Mouse (Mus musculus) small intestine, adult 2 months (tissue): Measurements from ENCODE around the gene Wap.

ENCODE experiments used
- CTCF ChIP-seq: fragments of 200-500 bp; IDR thresholded peaks from 2 replicates; pipeline ENCODE4 v1.5.1; 2012; ENCODE audit warnings: low read depth, mild to moderate bottlenecking, control low read depth, inconsistent platforms, low read length, moderate library complexity, mixed read lengths; ENCODE audit not compliant: insufficient replicate concordance, insufficient read length; ENCODE audit errors: extremely low read depth
- POLR2A ChIP-seq: fragments of 200-500 bp; IDR thresholded peaks from 2 replicates; pipeline ENCODE4 v1.6.1; 2012; ENCODE audit warnings: low read depth, mild to moderate bottlenecking, control low read depth, inconsistent platforms, low read length, moderate library complexity

- TF ChIP-seq POLR2A, result no peak
- TF ChIP-seq CTCF, result no peak
These were observed 51.0 kb downstream of the Wap start for GRCm38 (mm10) chr11:6587249-6587940.
